Mouse (Mus musculus): Measurements from ENCODE around the gene Trim17. TPM values are rescaled to one million over a fixed set of nuclear protein-coding genes. Genes with fewer than 3 reads are reported as not detected.
A peak's percentile ranks its signal among the peaks of the same experiment; 100 is the strongest.

The Trim17 gene
- polyA plus RNA-seq, 1 experiment from 2014 or later: 0.32 TPM

DNA sequence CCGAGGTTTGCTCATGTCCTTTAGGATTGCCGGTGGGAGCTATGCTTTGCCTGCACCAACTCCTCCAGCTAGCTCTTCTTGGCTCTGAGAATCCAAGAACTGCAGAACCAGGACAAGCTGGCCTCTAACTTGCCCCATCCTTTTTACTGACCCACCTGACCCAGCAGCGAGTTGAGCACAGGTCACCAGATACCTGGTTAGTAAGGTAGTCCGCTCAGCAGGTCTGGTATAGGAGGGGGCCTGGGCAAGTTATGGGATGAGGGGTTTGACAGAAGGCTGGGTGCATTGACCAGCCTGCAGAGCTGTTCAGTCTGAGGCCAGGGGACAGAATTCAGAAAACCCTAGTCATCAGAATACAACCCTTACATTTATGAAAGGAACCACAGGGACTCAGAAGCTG lies 25.4 kb upstream of the Trim17 start:
- WGBS: 84% methylated on average over 4 of the region's 4 CpGs
- DNase-seq (ENCODE audit: low spot score) (no peak), ATAC-seq (replicated peaks; ENCODE audit: low FRiP score, low read depth) (no peak)
- Histone ChIP-seq H3K9ac (ENCODE audit: low read depth, low read length) (no peak overlapping the region), H3K36me3 (ENCODE audit: insufficient read depth, low read length) (peaks cover 24% of the 10 kb centered on the region), H3K27ac (no peak overlapping the region), H3K4me2 (ENCODE audit: low read length) (no peak overlapping the region), H3K4me1 (replicated peaks; ENCODE audit: insufficient read depth, low read length) (0 out of 2 replicates have a peak, but pooled peaks cover 6% of the 10 kb centered on the region), H3K27me3 (ENCODE audit: insufficient read depth, low read length) (no peaks in the 10 kb centered on the region), H3K4me3 (replicated peaks; ENCODE audit: low read depth, low read length) (no peak overlapping the region), H3K9me3 (replicated peaks; ENCODE audit: low read length) (no peaks in the 10 kb centered on the region)
- no peak for TF ChIP-seq CTCF (IDR thresholded peaks at IDR 0.05; ENCODE audit: low read depth)

DNA sequence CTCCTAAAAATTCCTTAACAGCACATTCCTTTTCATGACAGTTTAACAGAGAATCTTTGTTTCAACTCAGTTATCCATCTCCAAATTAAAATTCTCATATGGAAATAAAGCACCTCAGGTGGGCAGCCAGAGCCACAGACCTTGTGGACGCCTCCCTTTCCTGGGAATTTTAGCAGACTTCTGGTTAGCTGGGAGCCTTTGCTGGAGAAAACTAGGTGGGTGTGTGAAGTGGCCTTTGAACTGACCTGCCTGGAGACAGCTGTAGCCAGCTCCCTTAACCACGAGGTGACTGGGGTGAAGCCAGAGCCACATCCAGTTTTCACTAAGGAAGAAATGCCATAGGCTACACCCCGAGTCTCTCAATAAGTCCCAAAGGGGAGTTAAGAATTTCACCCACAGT lies 24.8 kb upstream of the Trim17 start:
- Histone ChIP-seq H3K4me1 (replicated peaks; ENCODE audit: insufficient read depth, low read length) (0 out of 2 replicates have a peak, but pooled peaks cover 6% of the 10 kb centered on the region), H3K9me3 (replicated peaks; ENCODE audit: low read length) (no peaks in the 10 kb centered on the region), H3K27me3 (ENCODE audit: insufficient read depth, low read length) (no peaks in the 10 kb centered on the region), H3K36me3 (ENCODE audit: insufficient read depth, low read length) (peaks cover 24% of the 10 kb centered on the region), H3K4me3 (replicated peaks; ENCODE audit: low read depth, low read length) (no peak overlapping the region), H3K4me2 (ENCODE audit: low read length) (no peak overlapping the region), H3K9ac (ENCODE audit: low read depth, low read length) (no peak overlapping the region), H3K27ac (0 out of 2 replicates have a peak overlapping the region, but pooled peaks have one; percentile 6)
- DNase-seq (ENCODE audit: low spot score) (no peak), ATAC-seq (replicated peaks; ENCODE audit: low FRiP score, low read depth) (no peak)
- TF ChIP-seq CTCF (IDR thresholded peaks at IDR 0.05; ENCODE audit: low read depth): no peak
- 31% methylated on average over 3 of the region's 3 CpGs for WGBS

DNA sequence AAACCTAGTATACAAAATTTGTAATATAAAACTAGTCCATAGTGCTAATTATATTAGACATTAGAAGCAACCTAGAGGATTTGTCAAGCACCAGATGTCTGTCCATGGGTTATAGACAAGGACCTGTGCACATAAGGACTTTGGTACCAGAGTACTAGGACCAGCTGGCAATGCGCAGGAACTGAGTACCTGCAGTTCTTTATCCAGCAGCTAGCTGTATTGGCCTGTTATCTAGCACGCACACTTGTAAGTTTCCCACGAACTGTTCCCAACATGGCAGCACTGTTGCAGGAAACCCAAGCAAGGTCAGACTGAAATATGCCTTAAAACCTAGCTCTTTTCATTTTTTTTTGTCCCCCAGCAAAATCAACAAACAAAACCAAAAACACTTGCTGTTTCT lies 24.2 kb upstream of the Trim17 start:
- ATAC-seq (replicated peaks; ENCODE audit: low FRiP score, low read depth) (no peak), DNase-seq (ENCODE audit: low spot score) (no peak)
- 0 out of 2 replicates have a peak, but pooled peaks cover 6% of the 10 kb centered on the region for H3K4me1 ChIP-seq (replicated peaks; ENCODE audit: insufficient read depth, low read length)
- H3K4me3 ChIP-seq (replicated peaks; ENCODE audit: low read depth, low read length): no peak overlapping the region
- TF ChIP-seq CTCF (IDR thresholded peaks at IDR 0.05; ENCODE audit: low read depth): no peak
- H3K4me2 ChIP-seq (ENCODE audit: low read length): no peak overlapping the region
- H3K9ac ChIP-seq (ENCODE audit: low read depth, low read length): no peak overlapping the region
- H3K9me3 ChIP-seq (replicated peaks; ENCODE audit: low read length): no peaks in the 10 kb centered on the region
- H3K36me3 ChIP-seq (ENCODE audit: insufficient read depth, low read length): peaks cover 24% of the 10 kb centered on the region
- no peaks in the 10 kb centered on the region for H3K27me3 ChIP-seq (ENCODE audit: insufficient read depth, low read length)
- 91% methylated on average over 3 of the region's 3 CpGs for WGBS
- no peak overlapping the region for H3K27ac ChIP-seq

DNA sequence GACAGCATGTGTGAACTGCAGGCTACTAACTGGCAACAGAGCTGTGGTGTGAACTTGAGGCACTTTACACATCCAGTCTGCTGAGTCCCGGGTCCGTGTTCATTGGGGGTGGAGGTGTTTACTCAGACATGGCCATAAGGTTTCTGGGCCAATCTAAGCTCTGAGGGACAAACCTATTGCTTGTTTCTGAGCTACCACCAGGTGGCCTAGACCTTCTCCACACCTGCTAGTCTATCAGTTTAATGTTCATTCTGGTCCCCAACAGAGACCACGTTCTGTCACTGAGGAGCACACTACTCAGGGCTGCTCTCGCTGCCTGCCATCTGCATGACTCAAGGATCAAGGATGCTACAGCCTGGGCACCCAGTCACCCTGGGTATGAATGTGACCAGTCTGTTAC lies 22.9 kb upstream of the Trim17 start:
- Histone ChIP-seq H3K9me3 (replicated peaks; ENCODE audit: low read length) (no peaks in the 10 kb centered on the region), H3K4me1 (replicated peaks; ENCODE audit: insufficient read depth, low read length) (0 out of 2 replicates have a peak, but pooled peaks cover 6% of the 10 kb centered on the region), H3K9ac (ENCODE audit: low read depth, low read length) (no peak overlapping the region), H3K4me3 (replicated peaks; ENCODE audit: low read depth, low read length) (no peak overlapping the region), H3K27me3 (ENCODE audit: insufficient read depth, low read length) (no peaks in the 10 kb centered on the region), H3K36me3 (ENCODE audit: insufficient read depth, low read length) (peaks cover 24% of the 10 kb centered on the region), H3K27ac (no peak overlapping the region), H3K4me2 (ENCODE audit: low read length) (no peak overlapping the region)
- peak; percentile 52 for TF ChIP-seq CTCF (IDR thresholded peaks at IDR 0.05; ENCODE audit: low read depth)
- DNase-seq (ENCODE audit: low spot score) (peak; percentile 51), ATAC-seq (replicated peaks; ENCODE audit: low FRiP score, low read depth) (no peak)
- 49% methylated on average over 4 of the region's 4 CpGs for WGBS

DNA sequence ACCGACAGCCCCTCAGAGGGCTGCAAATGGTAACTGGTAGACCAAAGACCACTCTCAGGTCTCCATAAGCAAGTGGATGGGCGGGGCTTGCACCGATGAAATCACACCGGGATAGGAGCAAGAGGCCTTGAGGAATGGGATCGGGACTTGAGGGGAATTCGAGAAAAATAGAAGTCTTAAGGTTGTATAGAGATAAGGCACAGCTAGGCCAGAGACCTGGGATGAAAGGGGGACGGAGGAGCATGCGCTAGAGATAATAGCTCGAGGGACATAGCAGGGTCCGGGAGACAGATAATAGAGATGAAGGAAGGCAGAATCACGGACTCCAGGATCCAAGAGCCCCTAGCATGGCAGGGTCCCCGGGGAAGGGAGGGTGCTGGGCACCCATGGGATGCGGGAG lies 16.6 kb upstream of the Trim17 start:
- WGBS: under 1% methylated on average over 13 of the region's 13 CpGs
- Histone ChIP-seq H3K27ac (peak overlapping the region; percentile 93; the same call in 1 of the 2 replicates), H3K4me1 (replicated peaks; ENCODE audit: insufficient read depth, low read length) (no peaks in the 10 kb centered on the region; the same call in 1 of the 2 replicates), H3K36me3 (ENCODE audit: insufficient read depth, low read length) (peaks cover 12% of the 10 kb centered on the region), H3K27me3 (ENCODE audit: insufficient read depth, low read length) (no peaks in the 10 kb centered on the region), H3K9ac (ENCODE audit: low read depth, low read length) (peak overlapping the region; percentile 89), H3K4me2 (ENCODE audit: low read length) (peak overlapping the region; percentile 94), H3K4me3 (replicated peaks; ENCODE audit: low read depth, low read length) (peak overlapping the region; percentile 93), H3K9me3 (replicated peaks; ENCODE audit: low read length) (no peaks in the 10 kb centered on the region)
- ATAC-seq (replicated peaks; ENCODE audit: low FRiP score, low read depth): no peak
- no peak for TF ChIP-seq CTCF (IDR thresholded peaks at IDR 0.05; ENCODE audit: low read depth)
- DNase-seq (ENCODE audit: low spot score): no peak

DNA sequence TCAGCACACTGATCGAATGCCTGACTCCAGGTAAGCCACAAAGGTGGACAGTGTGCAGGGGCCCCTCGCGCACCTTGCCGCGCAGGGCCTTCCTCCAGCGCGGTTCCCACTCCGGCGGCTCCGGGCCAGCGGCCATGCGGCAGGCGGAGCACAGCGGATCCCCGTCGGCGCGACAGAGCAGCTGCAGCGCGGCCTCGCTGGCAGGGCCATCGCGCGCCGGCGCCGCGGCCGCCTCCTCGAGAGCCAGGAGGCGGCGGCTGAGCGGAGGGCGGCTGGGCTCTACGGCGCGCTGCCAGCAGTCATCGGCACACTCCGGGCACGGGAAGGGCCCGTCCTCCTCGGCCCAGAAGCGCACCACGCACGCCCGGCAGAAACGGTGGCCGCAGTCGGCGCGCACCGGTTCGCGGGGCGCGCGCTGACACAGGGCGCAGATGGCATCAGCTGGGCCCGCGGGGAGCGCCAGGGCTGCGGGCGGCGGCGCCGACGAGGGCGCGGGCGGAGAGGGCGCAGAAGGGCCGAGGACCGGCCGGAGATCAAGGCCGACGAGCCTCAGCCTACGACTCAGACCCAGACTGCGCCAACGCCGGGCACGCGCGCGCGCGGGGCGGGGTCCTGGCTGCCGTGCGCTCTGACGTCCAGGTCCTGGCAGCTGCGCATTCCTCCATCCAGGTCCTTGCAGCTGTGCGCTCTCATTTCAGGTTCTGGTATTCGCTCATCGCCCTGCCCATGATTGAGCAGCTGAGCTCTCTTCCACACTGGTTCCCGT lies 16.0 kb upstream of the Trim17 start, which contains the start of gene Rnf187:
TSS of gene Rnf187 (minus strand) at position 595 of the 766 bp plus-strand sequence.
- TF ChIP-seq CTCF (IDR thresholded peaks at IDR 0.05; ENCODE audit: low read depth): no peak
- Histone ChIP-seq H3K4me3 (replicated peaks; ENCODE audit: low read depth, low read length) (peak within 1 kb of the TSS; percentile 93), H3K4me2 (ENCODE audit: low read length) (peak within 1 kb of the TSS; percentile 94), H3K27ac (peak within 1 kb of the TSS; percentile 93), H3K36me3 (ENCODE audit: insufficient read depth, low read length) (peaks cover 6% of the 10 kb centered on the region), H3K9me3 (replicated peaks; ENCODE audit: low read length) (no peaks in the 10 kb centered on the region), H3K27me3 (ENCODE audit: insufficient read depth, low read length) (no peaks in the 10 kb centered on the region), H3K9ac (ENCODE audit: low read depth, low read length) (peak within 1 kb of the TSS; percentile 89), H3K4me1 (replicated peaks; ENCODE audit: insufficient read depth, low read length) (no peaks in the 10 kb centered on the region; the same call in 1 of the 2 replicates)
- WGBS: under 1% methylated on average over 76 of the region's 95 CpGs
- DNase-seq (ENCODE audit: low spot score) (peak; percentile 95), ATAC-seq (replicated peaks; ENCODE audit: low FRiP score, low read depth) (peak; percentile 97)

Measured in kidney, postnatal 0 days (tissue).